Mouse (Mus musculus): ENCODE data around the gene Olfr1094.

The Olfr1094 gene

DNA sequence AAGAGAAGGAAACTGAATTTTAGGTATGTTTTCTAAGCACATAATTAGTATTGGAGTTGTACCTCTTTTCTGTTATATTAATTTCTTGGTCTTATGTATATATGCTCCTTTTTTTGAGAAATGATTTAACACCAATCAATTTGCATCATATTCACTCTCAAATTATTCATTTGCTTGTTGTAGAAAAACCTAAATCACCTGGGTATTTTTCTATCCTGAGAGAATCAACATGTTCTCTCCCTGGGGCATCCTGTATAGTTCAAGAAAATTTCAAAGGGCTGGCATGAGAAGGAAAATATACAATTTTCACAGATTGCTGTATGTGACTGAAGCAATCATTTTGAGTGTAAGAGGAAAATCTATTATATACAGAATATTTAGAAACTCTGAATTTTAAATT is at the start of gene Olfr1094:
Olfr1094 (plus strand) TSS at position 301 of the 400 bp plus-strand sequence.
- DNase-seq (ENCODE audit: low spot score in 2 of 2): no peak

DNA sequence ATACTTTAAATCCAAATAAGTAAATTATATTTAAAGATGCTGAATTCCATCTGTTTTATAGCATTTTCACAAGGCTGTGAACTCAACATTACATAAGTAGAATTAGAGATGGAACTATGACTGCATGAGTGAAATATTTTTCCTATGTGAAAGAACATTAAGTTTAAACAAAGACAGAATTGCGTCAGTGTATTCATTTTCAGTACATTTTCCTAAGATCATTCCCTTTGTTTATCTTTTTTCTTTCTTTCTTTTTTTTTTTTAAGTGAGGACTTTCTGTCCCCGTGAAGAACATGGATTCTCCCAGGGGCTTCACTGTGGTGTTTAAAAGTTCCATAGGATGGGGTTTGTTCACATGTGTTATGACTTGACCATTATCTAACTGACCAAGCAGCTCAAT is 42.3 kb upstream of the Olfr1094 start, which contains the start of gene Olfr1093:
Olfr1093 (plus strand) TSS at position 301 of the 400 bp plus-strand sequence.
- no peak for DNase-seq (ENCODE audit: low spot score in 2 of 2)

DNA sequence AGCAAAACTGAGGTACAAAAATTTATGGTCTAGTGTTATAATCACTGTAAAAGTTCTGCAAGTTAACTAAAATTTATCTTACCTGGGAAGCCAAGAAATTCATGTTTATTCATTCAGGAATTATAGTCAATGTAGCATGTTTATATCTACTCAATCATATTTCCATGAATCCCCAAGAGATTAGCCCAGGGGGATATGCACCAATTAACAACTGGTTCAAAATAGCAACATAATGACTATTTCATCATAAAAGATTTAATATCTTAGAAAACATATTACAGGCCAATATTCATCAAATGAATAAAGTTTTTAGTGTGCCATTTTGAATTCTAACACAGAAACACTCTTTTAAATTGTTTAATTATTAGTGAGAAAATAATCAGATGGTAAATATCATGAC is 14.5 kb upstream of the Olfr1094 start, which contains the start of gene Olfr141:
Olfr141 (minus strand) TSS at position 101 of the 400 bp plus-strand sequence.
- DNase-seq (ENCODE audit: low spot score in 2 of 2): no peak

DNA sequence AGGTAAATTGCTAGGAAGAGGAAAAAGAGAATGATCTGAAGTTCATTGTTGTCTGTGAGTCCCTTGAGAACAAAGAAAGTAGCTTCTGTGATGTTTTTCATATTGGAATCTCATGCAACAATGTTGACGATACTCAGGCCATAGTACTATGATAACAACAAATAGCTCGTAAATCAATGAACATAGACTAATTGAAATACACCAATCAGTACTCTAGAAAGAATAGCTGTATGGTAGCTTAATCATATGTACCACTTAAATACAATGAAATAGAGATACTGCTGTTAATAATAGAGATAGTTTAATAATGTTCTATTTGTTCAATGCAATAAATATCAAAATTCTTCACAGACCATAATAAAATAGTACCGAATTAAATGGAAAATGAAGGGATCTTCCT is 27.1 kb downstream of the Olfr1094 start, which contains the start of gene Olfr1095:
Olfr1095 (minus strand) TSS at position 101 of the 400 bp plus-strand sequence.
- DNase-seq (ENCODE audit: low spot score in 2 of 2): no peak

DNA sequence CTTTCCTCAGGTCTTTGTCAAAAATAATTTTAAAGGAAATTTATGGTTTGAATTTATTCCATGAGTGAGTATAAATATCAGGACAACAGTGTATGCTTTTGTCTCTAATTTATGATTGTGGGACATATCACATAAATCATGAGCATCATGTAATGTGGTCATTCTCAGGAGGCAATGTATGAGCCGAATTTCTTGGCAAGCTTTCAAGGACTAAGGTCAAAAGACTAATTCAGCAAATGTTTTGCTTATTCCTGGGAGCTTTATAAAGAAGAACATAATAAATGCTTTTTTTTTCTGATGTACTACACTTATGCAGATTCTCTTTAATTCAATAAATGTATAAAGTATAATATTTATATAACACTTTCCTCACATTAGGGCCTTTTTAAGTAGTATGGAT is 50.2 kb downstream of the Olfr1094 start, which contains the start of gene Gm13723:
Gm13723 (minus strand) TSS at position 101 of the 400 bp plus-strand sequence.
- no peak for DNase-seq (ENCODE audit: low spot score in 2 of 2)
